Mouse (Mus musculus) hindbrain, embryonic 11.5 days (tissue): Measurements from ENCODE around the gene Ferd3l. TPM values are rescaled to one million over a fixed set of nuclear protein-coding genes. Genes with fewer than 3 reads are reported as not detected.

Experiments
- ATAC-seq: fragments of 200-750 bp; cut with Nextera tagmentation; 2 replicates; pipeline ENCODE4 v1.8.0; 2017; ENCODE audit warnings: mild to moderate bottlenecking, moderate TSS enrichment, moderate library complexity; ENCODE audit not compliant: low FRiP score
- DNase-seq: peaks from one replicate; pipeline ENCODE4 v3.0.0-alpha.2; 2015; ENCODE audit warnings: low spot score
- H3K27ac ChIP-seq: fragments of 300-500 bp; sonication (generic); 2 replicates; pipeline ENCODE4 v1.5.1; 2014; ENCODE audit warnings: mild to moderate bottlenecking, low read depth, low read length
- H3K27me3 ChIP-seq: fragments of 300-500 bp; sonication (generic); 2 replicates; pipeline ENCODE4 v1.6.1; 2014; ENCODE audit warnings: mild to moderate bottlenecking, low read length, moderate library complexity, mixed read lengths; ENCODE audit not compliant: control insufficient read depth, insufficient read depth
- H3K36me3 ChIP-seq: fragments of 300-500 bp; sonication (generic); 2 replicates; pipeline ENCODE4 v1.6.1; 2014; ENCODE audit warnings: mild to moderate bottlenecking, low read length, moderate library complexity, mixed read lengths; ENCODE audit not compliant: control insufficient read depth, insufficient read depth
- H3K4me1 ChIP-seq: fragments of 300-500 bp; sonication (generic); replicated peaks from 2 replicates; pipeline ENCODE4 v1.6.1; 2014; ENCODE audit warnings: low read length, mixed read lengths; ENCODE audit not compliant: control insufficient read depth, insufficient read depth
- H3K4me2 ChIP-seq: fragments of 300-500 bp; sonication (generic); replicated peaks from 2 replicates; pipeline ENCODE4 v1.6.1; 2014; ENCODE audit warnings: mild to moderate bottlenecking, low read depth, low read length
- H3K4me3 ChIP-seq: fragments of 300-500 bp; sonication (generic); 2 replicates; pipeline ENCODE4 v1.5.1; 2014; ENCODE audit warnings: low read depth, low read length
- H3K9ac ChIP-seq: fragments of 300-500 bp; sonication (generic); 2 replicates; pipeline ENCODE4 v1.6.1; 2014; ENCODE audit warnings: low read depth, low read length
- H3K9me3 ChIP-seq: fragments of 300-500 bp; sonication (generic); 2 replicates; pipeline ENCODE4 v1.6.1; 2016; ENCODE audit warnings: low read length; ENCODE audit not compliant: control insufficient read depth
- WGBS: fragments of 180-500 bp; shearing (Covaris S2); extraction: QIAGEN DNeasy Blood & Tissue Kit; methylation state at CpG from one replicate; pipeline ENCODE4 v1.1.7; 2014; 5-methylcytosine and 5-hydroxymethylcytosine counted together
- polyA plus RNA-seq: library from polyadenylated mRNA; unstranded; fragments of >200 nt; fragmentation: Nextera tagmentation; extraction: Ambion mirVana; gene quantifications from 2 replicates; pipeline ENCODE4 v1.2.1, GENCODE M21; 2014

The Ferd3l gene
- polyA plus RNA-seq, 1 experiment from 2014 or later = 2.9 TPM

- Histone ChIP-seq H3K4me2 (peak overlapping the region; percentile 65), H3K4me1 (peaks cover 11% of the 10 kb centered on the region), H3K36me3 (no peaks in the 10 kb centered on the region), H3K27ac (0 out of 2 replicates have a peak overlapping the region, but pooled peaks have one; percentile 4), H3K27me3 (peaks cover 65% of the 10 kb centered on the region), H3K4me3 (peak overlapping the region; percentile 48), H3K9ac (peak overlapping the region; percentile 23; the same call in 1 of the 2 replicates), H3K9me3 (no peaks in the 10 kb centered on the region)
- peak; percentile 74 for DNase-seq
- peak; percentile 39 for ATAC-seq
- WGBS = under 1% methylated on average over 40 of the region's 43 CpGs
These were observed 28.6 kb downstream of the Ferd3l start for GRCm38 (mm10) chr12:33956576-33957399.

GRCm38 (mm10) chr12:33957400-33958240, 29.4 kb downstream of the Ferd3l start, which contains the start of gene Twist1:
Gene Twist1, plus strand, starts transcription at chr12:33957671.
- 1% methylated on average over 53 of the region's 105 CpGs for WGBS

GRCm38 (mm10) chr12:33958241-33959194, 30.3 kb downstream of the Ferd3l start:
- H3K27me3 ChIP-seq = peaks cover 76% of the 10 kb centered on the region
- H3K4me3 ChIP-seq = peak overlapping the region; percentile 48
- WGBS = under 1% methylated on average over 55 of the region's 56 CpGs
- DNase-seq = peak; percentile 67
- no peaks in the 10 kb centered on the region for H3K9me3 ChIP-seq
- H3K36me3 ChIP-seq = no peaks in the 10 kb centered on the region
- peak overlapping the region; percentile 58 for H3K27ac ChIP-seq
- H3K4me2 ChIP-seq = peak overlapping the region; percentile 65
- H3K9ac ChIP-seq = peak overlapping the region; percentile 57
- peaks cover 15% of the 10 kb centered on the region for H3K4me1 ChIP-seq
- peak; percentile 40 for ATAC-seq

More at GRCm38 (mm10) chr12:33957400-33958240, 29.4 kb downstream of the Ferd3l start, which contains the start of gene Twist1:
- peaks cover 73% of the 10 kb centered on the region for H3K27me3 ChIP-seq
- H3K9me3 ChIP-seq = no peaks in the 10 kb centered on the region
- H3K4me2 ChIP-seq = peak within 1 kb of the TSS; percentile 65
- peak; percentile 65 for DNase-seq
- H3K4me1 ChIP-seq = peaks cover 14% of the 10 kb centered on the region
- peak; percentile 74 for ATAC-seq
- peak within 1 kb of the TSS; percentile 57 for H3K9ac ChIP-seq
- peak within 1 kb of the TSS; percentile 58 for H3K27ac ChIP-seq
- peak within 1 kb of the TSS; percentile 48 for H3K4me3 ChIP-seq
- H3K36me3 ChIP-seq = no peaks in the 10 kb centered on the region

GRCm38 (mm10) chr12:33959206-33959605, 31.0 kb downstream of the Ferd3l start:
- Histone ChIP-seq H3K4me3 (peak overlapping the region; percentile 48), H3K27ac (no peak overlapping the region), H3K4me2 (no peak overlapping the region), H3K36me3 (no peaks in the 10 kb centered on the region), H3K4me1 (peaks cover 15% of the 10 kb centered on the region), H3K9ac (no peak overlapping the region), H3K9me3 (no peaks in the 10 kb centered on the region), H3K27me3 (peaks cover 77% of the 10 kb centered on the region)
- no peak for ATAC-seq
- DNase-seq = no peak
- WGBS = under 1% methylated on average over 6 of the region's 6 CpGs

- no peaks in the 10 kb centered on the region for H3K9me3 ChIP-seq
- no peak overlapping the region for H3K9ac ChIP-seq
- no peak overlapping the region for H3K27ac ChIP-seq
- peak; percentile 41 for DNase-seq
- peaks cover 81% of the 10 kb centered on the region for H3K27me3 ChIP-seq
- peaks cover 15% of the 10 kb centered on the region for H3K4me1 ChIP-seq
- H3K4me2 ChIP-seq = no peak overlapping the region
- no peak for ATAC-seq
- 7% methylated on average over 3 of the region's 3 CpGs for WGBS
- peak overlapping the region; percentile 17; the same call in 1 of the 2 replicates for H3K4me3 ChIP-seq
- H3K36me3 ChIP-seq = no peaks in the 10 kb centered on the region
These were observed 31.6 kb downstream of the Ferd3l start for GRCm38 (mm10) chr12:33959846-33960245.

- ATAC-seq = no peak
- H3K36me3 ChIP-seq = no peaks in the 10 kb centered on the region
- H3K27ac ChIP-seq = no peak overlapping the region
- WGBS = 11% methylated on average over 5 of the region's 5 CpGs
- peak overlapping the region; percentile 1; the same call in 1 of the 2 replicates for H3K4me3 ChIP-seq
- peaks cover 84% of the 10 kb centered on the region for H3K27me3 ChIP-seq
- no peaks in the 10 kb centered on the region for H3K9me3 ChIP-seq
- peak; percentile 52 for DNase-seq
- peaks cover 15% of the 10 kb centered on the region for H3K4me1 ChIP-seq
- no peak overlapping the region for H3K4me2 ChIP-seq
- H3K9ac ChIP-seq = no peak overlapping the region
These were observed 32.8 kb downstream of the Ferd3l start for GRCm38 (mm10) chr12:33961013-33961412.

GRCm38 (mm10) chr12:33962118-33962772, 34.0 kb downstream of the Ferd3l start:
- WGBS = 1% methylated on average over 17 of the region's 17 CpGs
- peaks cover 13% of the 10 kb centered on the region for H3K4me1 ChIP-seq
- H3K36me3 ChIP-seq = no peaks in the 10 kb centered on the region
- H3K27me3 ChIP-seq = peaks cover 81% of the 10 kb centered on the region
- no peak for ATAC-seq
- DNase-seq = peak; percentile 63
- no peak overlapping the region for H3K27ac ChIP-seq
- H3K9ac ChIP-seq = no peak overlapping the region
- H3K9me3 ChIP-seq = no peaks in the 10 kb centered on the region
- no peak overlapping the region; the same call in 1 of the 2 replicates for H3K4me3 ChIP-seq
- no peak overlapping the region for H3K4me2 ChIP-seq
